Mouse (Mus musculus) sigmoid colon, adult 10 weeks (tissue): ENCODE data around the gene Psmf1. TPM values are rescaled to one million over a fixed set of nuclear protein-coding genes. Genes with fewer than 3 reads are reported as not detected.

Source experiments
- polyA plus RNA-seq: library from polyadenylated mRNA; stranded (reverse); fragments of 350-450 nt; fragmentation: Illumina TruSeq; extraction: RNeasy Lipid Tissue Mini Kit (QIAGEN cat#74804); gene quantifications from one replicate; pipeline ENCODE4 v1.2.3, GENCODE M21; 2014; ENCODE audit warnings: low read depth, low replicate concordance

Psmf1 gene
- 10.1 TPM for polyA plus RNA-seq

DNA sequence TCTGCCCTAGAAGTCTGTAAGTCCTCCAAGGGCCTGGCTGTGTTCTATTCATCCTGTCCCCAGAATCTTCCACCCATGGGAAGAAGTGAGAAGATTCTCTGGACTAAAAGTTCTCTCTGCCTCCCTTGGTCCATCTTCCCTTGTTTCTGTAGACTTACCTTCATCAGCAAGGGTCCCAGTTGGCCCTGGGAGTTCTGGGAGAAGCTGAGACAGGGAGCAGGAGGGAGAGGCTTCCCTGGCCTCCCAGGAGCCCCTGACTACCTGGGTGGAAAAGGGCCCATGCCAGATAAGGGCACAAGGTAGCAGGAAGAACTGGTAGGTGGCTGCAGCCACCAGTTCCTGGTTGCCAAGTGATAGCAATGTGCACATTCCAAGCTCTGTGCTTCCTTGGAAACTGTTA lies at the start of gene Psmf1:
Gene Psmf1, minus strand, starts transcription at position 342 of the 400 bp plus-strand sequence.

DNA sequence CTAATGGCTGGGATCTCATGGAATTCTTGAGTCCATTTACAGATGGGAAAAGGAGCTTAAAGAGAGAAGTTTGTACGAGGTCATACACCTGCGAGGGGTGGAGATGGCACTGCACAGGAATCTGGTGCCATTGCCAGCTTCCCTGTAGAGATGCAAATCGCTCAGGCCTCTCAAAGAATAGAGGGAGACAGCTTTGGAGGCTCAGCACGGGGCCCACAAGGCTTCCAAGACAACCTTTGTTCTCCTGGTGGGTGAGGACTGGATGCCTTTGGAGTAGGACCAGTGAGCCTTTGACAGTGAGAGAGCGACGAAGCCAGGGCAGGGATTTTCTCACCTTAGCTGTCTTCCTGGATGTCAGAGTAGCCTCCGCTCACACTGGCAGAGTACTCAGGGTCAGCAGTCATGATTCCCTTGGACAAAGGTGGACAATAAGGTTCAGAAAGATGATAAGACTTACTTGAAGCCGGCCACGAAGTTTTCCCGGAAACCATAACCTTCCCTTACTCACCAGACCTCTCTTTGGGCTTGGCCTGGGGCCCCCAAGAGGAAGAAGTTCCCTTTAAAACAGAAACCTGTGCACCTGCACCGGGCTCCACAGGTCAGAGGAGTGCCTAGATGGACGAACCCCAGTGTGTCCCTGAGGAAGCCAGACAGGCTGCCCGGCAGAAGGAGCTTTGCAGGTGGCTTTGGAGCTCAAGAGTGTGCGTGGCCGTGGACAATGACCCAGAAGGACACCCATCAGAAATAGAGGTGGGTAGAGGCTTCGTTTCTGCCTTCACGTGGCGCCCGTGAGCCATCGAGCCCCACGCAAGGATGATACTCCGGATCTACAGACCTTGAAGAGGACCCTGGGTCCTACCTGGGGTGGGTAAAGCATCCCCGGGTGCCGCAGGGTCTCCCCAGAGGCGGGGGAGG lies 42.5 kb downstream of the Psmf1 start, which contains the start of gene Tmem74b:
Gene Tmem74b, plus strand, starts transcription at position 778 of the 915 bp plus-strand sequence.

DNA sequence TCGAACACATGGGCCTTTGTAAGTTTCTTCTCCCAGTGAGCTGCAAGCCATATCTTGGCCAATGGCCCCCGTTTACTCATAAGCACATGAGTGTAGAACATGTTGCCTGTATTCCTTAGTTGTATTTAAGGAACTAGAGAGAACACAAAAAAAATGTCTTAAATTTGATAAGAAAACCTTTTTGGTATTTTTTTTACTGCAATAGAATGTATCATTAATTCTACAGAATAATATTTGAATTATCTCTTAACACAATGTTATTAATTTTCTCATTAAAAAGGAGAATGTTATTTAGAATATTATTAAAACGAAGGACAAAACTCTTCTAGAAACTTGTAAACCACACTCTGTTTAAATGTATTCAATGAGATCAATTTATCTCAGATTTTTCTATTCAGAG lies 75.6 kb downstream of the Psmf1 start, which contains the start of gene Rad21l:
Gene Rad21l, minus strand, starts transcription at position 101 of the 400 bp plus-strand sequence.

Other genes starting within 250 kb of the Psmf1 start
- gene Fkbp1a, start 201.7 kb downstream of the Psmf1 start, polyA plus RNA-seq: 137 TPM
- gene Sdcbp2, start 171.6 kb downstream of the Psmf1 start, polyA plus RNA-seq: 33.8 TPM
- 0.54 TPM for gene Snph, start 111.6 kb downstream of the Psmf1 start, polyA plus RNA-seq
- 0.25 TPM for gene Rad21l, start 75.7 kb downstream of the Psmf1 start, polyA plus RNA-seq
- not detected for gene Tmem74b, start 42.2 kb downstream of the Psmf1 start, polyA plus RNA-seq
- gene Rspo4, start 98.7 kb upstream of the Psmf1 start, polyA plus RNA-seq: not detected
- not detected for gene Angpt4, start 167.0 kb upstream of the Psmf1 start, polyA plus RNA-seq
- gene Fam110a, start 236.0 kb upstream of the Psmf1 start, polyA plus RNA-seq: 0.47 TPM